Mouse (Mus musculus): Measurements from ENCODE around the gene Hsd17b11.
A peak's percentile ranks its signal among the peaks of the same experiment; 100 is the strongest.

The Hsd17b11 gene

DNA sequence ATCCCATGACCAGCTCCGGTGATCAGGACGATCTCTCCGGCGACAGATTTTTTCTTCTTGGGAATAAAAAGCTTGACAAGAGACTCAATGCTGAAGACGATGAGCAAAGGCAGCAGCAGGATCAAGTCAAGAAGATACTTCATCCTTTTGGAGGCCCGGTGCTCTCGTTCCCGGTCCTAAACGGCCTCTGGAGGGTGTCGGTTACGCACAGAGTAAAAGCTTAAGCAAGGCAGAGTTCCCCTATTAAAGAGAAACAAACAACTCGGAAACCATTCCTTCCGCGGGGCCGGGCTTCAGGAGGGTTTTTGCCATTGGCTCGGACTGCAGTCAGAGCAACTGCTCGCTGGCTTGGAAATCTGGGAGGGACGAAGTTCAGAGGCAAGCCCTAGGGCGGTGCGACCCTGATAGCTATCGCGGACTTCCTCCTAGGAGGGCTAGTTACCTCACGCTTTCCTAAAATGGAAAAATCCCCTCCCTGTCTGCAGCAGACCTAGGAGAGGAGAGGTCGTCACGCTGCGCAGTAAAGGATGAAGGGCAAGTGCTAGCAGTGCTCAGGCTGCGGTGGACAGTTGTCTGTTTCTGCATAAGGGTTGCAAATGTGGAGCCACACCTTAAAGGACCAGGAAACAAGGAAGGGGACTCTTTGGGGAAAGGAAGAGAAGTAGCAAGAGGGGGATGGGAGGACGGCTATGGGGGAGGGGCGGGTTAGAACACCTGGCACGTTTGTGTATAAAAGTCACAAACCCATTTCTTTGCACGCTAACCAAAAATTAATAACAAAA is at the start of gene Hsd17b11:
Gene Hsd17b11 (minus strand): TSS at position 323 of the 782 bp plus-strand sequence.
- peak; percentile 80 for DNase-seq (ENCODE audit: low read depth, low spot score)

DNA sequence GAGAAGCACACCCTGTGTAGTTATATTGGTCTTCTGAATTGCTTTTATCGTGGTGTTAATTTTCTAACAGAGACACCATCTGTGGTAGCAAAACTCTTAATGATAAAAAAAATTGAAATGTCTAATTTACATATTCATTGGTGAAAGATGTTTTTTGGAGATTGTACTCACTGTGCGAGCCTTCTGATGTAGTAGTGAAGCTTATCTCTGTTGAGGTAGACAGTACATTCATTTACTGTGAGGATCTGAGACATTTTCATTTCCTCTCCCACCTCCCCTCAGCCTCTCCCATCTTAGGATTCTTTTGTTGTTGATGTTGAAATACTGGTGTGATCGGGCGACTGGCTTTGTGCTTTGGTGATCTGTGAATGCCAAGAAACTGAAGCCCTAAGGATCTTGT is 49.3 kb upstream of the Hsd17b11 start:
- no peak for DNase-seq (ENCODE audit: low read depth, low spot score)

DNA sequence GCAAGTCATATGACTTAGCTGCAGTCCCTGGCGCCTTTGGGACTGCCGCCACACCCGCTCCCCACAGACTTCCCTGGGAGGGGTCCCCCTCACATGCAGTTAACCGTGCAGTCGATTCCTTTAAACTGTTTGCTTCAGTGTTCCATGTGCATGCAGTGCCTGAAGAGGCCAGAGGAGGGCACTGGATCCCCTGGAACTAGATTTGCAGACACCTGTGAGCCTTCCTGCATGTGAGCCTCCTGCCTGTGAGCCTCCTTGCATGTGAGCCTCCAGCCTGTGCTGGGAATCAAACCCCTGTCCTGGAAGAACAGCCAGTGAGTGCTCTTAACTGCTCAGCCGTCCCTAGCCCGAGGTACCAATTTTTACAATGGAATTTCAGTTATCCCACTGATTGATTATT is 47.0 kb upstream of the Hsd17b11 start:
- DNase-seq (ENCODE audit: low read depth, low spot score), result no peak

DNA sequence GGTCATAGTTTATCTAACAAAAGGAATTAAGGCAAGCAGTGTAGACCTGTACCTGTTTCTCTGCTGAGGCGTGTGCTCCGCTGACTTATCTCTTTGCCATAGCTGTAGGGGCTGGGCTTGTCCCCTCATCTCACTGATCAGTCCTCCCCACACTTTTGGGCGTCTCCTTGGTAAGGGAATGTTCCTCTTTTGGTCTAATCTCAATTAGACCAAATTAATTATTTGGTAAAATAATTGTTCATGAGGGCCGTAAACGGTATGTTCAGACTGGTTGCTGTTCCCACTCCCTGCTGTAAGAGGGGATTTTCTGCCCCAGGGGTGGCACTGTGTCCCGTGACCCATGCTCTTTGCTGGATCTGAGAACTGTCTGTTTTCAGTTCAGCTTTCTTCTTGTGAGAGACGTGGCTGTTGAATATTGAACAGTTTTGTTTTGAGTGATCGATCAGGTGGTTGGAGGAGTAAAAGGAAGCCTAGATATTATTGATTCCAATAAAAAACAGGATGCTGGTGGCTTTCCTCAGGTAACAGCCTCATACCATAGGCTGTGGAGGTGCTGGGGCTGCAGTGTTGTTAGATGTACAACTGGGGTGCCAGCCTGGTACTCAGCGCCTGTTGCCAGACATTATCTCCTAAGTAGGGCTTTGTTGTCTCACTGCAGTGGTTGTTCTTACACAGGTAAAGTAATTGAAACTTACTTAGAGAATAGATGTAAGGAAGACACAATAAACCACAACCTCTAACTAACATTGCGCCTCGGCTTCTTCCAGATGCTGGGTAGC is 41.2 kb upstream of the Hsd17b11 start:
- no peak for DNase-seq (ENCODE audit: low read depth, low spot score)

DNA sequence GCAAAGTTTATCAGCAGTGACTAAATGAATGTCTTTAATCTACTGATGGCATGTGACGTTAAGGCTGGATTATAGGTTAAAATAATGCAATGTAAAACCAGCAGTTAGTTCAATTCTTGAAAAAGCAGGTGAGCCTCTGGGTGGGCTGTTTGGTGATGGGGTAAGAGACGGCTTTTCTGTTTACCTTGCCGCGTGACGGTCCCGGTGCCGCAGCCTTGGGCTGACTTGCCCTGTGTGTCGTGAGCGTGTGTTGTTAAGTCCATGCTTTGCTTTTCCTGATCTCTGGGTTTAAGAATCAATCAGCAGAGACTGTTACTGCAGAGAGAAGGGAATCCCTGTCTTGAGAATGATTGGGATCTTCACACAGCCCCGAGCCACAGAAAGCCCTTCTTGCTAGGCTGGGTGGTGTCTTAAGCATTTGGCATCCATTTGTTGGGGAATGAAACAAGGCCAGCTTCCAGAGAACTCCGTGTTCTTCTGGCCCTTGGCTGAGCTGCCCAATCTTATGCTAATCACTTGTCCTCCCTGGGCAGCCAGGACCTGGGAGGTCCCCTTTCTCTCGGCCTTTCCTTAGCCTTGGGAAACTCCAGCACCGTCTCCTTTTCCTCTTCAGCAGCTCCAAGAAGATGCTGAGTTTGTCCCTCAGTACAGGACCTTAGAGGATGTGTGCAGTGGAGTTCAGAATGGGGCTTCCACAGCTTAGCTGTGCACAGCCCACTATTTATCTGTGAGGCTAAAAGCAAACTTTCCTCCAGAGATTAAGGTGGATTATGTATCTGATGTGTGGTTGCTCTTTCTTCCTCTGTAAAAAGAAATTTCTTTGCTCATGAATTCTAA is 40.4 kb upstream of the Hsd17b11 start:
- DNase-seq (ENCODE audit: low read depth, low spot score), result no peak

DNA sequence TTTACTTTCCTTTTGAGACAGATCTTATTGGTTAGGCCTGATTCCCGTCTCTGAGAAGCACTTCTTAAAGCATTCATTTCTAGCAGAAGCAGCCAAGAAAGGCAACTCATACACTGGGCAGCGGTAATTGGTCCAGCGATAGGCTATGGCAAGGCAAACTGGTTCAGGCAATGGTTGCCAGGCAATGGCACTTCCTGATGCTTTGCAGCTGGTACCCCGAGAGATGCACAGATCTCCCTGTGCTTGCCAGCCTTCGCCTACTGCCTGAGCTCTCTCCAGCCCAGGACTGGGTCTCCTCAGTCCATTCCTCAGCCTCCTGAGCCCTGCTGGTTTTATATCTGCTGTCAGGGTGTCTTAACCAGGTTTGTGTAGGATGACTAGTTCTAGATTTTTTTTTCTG is 38.7 kb upstream of the Hsd17b11 start:
- no peak for DNase-seq (ENCODE audit: low read depth, low spot score)

DNA sequence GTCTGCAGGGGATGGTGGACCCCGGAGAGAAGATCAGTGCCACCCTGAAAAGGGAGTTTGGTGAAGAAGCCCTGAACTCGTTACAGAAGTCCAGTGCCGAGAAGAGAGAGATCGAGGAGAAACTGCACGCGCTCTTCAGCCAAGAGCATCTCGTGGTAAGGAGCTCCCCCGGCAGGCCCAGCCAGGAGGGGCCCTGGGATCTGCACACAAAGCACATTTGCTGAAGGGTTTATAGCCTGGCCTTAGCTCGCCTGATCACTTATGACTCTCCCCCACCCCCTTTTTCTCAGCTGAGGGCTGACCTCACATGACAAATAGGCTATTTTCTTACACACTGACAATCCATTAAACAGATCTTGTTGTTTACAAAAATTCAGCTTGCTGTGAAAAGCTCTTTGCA is 37.9 kb upstream of the Hsd17b11 start:
- DNase-seq (ENCODE audit: low read depth, low spot score), result no peak

DNA sequence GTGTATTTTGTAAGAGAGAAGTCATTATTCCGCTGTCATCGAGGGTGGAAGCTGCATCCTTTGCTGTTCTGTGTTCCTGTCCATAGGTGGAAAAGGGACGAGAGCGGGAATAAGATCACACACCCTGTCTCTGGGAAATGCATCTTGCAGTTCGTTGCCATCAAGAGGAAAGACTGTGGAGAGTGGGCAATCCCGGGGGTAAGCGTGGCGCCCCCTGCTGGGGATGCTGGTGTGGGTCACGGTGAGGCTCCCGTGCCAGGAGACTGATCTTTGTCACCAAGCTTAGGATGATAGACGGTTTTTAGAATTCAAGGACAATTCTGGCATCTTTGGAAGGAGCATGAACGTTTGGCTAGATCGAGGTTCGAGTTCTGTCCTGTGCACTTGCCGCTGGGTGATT is 36.3 kb upstream of the Hsd17b11 start:
- no peak for DNase-seq (ENCODE audit: low read depth, low spot score)

DNA sequence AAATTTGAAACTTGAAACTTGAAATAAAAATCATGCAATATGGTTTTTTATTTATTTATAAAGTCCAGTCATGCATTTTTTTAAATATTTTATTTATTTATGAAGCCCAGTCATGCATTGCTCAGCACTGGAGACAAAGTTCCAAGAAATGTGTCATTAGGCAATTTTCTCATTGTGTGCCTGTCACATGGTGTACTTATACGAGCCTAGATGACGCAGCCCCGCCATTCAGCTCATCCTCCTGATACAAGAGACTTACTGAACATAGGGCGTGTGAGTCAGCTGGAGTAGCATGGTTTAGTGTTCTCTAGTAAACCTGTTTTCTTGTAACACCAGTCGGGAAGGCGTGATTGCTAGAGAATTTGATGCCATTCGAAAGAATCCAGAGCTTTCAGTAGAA is 34.6 kb upstream of the Hsd17b11 start:
- DNase-seq (ENCODE audit: low read depth, low spot score), result peak; percentile 95

DNA sequence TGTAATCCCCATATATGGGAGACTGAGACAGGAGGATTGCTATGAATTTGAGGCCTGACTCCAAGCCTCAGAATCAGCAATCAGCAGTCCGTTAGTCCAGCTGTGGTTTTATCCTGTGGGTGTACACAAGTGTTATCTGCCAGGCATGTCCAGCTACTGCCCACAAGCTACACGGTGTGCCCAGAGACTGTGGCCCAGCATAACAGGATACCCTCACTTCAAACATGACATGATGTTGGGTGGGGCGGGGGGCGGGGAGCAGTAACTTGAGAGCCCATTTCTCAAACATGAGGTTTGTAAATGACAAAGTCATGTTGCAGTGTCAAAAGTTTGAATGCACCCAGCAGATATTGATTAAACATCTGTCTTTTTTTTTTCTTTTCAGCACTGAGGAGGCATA is 34.1 kb upstream of the Hsd17b11 start:
- DNase-seq (ENCODE audit: low read depth, low spot score), result peak; percentile 80

DNA sequence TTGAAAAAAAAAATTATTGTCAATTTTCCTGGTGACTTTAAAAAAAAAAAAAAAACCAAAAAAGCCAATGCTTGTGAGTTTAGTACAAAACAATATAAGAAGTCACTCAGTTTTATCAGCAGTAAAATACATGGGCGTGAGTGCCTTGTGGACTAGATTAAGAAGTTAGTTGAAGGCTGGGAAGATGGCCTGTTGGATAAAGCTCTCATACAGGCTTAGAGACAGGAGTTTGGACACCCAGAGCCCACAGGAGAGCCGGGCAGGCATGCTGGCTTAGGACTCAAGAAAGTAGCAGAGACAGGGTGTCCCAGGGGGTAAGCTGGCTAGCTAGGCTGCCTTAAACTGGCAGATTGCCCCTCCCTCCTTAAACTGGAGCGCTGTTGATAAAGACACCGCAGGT is 33.2 kb upstream of the Hsd17b11 start:
- no peak for DNase-seq (ENCODE audit: low read depth, low spot score)

DNA sequence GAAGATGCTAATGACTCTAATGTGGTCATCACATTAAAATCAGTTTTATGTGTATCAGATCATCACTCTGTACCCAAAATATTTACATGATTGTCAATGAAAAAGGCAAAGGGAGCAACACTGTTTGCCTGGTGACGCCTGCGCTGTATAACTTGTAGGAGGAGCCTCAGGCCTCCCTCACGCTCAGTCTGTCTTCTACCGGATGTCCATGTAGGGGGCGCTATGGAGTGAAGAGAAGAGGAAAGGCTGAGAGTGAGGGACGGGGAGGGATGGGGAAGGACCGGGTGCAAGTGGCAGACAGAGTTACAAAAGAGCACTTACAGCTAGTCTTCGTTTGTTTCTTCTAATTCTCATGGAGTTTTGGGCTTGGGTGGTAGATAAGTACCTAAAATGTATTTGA is 31.2 kb upstream of the Hsd17b11 start:
- peak; percentile 50 for DNase-seq (ENCODE audit: low read depth, low spot score)

DNA sequence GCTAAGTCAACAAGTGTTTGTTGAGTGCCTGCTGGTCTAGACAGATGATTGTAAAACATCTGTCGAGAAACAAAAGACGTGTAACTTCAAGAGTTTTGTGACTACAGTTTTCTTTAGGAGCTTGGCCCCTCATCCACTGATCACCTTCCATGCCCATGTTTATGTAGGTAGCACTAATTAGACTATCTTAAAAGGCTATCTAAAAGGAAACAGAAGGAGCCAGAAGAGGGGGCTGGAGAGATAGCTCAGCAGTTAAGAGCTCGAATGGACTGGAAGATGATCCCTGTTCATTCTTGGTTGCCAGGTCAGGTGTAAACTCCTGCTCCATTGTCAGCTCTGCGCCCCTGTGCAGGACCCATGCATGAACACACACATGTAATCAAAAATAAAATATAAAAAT is 26.4 kb upstream of the Hsd17b11 start:
- DNase-seq (ENCODE audit: low read depth, low spot score), result peak; percentile 69

DNA sequence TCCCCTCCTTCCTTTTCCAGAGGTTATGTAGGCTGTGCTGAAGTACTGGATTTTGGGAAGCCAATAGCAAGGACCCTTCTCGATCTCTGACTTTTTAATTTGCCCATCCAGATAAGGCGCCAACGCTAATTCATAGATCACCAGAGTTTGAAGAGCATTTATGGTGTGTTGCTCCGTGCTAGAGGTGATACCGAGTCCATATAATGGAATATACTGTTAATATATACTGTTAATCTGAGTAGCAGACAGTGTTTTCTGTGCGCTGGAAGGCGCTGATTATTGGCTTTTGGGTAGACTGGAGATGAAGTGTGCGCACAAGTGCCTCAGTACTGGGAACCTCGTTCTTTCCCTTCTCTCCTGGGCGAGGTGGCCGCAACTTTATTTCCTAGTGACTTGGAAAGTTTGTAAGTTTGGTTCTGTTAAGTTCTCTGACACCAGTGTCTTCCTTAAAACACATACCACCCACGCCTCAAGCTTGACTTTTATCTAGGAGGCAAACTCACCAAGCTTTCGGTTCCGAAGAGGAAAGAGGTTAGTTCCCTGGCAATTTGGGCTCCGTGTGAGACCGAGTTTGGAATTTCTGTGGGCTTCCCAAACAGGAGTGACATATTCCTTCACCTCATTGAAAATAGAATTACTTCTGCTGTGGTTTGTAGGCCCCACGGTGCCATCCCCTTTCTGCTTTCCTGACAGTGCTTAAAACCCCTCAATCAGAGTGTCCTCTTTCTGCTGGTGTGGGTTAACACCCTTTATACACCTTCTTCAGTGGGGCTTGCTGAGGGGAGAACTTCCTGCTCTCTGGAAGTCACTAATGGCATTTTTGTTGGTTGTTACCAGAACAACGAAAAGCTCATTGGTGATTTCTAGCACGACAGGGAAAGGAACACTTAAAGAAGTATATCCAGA is 25.7 kb upstream of the Hsd17b11 start:
- peak; percentile 44 for DNase-seq (ENCODE audit: low read depth, low spot score)

DNA sequence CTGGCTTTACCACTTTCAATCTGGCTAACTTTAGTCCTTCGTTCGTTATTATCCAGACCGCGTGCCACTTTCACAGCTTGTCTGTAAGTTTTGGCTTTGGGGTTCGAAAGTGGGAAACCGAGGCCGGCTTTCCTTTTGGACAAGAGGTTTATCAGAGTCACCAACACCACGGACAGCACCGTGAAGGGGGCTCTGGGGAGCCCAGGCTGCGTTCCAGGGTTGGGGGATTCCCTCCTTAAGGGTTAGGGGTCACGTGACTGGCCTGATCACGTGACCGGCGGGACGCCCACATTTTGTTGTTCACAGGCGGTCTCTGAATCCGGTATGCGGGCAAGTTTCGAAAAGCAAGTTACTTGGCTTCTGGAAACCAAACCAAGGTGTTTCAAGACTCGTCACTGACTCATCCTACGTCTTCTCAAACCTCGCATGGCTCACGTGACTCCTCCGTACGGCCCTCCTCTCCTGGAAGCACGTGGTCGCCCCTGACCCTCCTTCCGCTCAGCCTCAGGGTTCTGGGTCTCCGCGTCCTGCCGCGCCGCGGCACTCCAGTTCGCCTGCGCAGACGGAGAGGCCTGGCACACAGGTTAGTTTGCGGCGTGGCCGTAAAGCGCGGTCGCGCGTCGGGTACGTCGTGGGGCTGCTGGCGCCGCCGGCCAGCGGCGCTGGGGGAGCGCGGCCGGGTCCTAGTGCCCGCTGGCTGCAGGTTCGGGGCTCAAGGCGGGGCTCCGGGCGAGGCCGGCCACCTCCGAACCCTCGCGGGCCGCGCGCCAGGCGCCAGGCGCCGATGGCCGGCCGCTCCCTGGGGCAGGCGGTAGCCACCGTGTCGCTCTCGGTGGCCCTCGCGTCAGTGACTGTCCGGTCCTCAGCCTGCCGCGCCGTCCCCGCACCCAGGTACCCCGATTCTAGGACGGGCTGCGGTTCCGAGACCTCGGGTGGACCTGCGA is 24.8 kb upstream of the Hsd17b11 start, which contains the start of gene Nudt9:
Gene Nudt9 (plus strand): TSS at position 51 of the 944 bp plus-strand sequence.
- peak; percentile 97 for DNase-seq (ENCODE audit: low read depth, low spot score)

DNA sequence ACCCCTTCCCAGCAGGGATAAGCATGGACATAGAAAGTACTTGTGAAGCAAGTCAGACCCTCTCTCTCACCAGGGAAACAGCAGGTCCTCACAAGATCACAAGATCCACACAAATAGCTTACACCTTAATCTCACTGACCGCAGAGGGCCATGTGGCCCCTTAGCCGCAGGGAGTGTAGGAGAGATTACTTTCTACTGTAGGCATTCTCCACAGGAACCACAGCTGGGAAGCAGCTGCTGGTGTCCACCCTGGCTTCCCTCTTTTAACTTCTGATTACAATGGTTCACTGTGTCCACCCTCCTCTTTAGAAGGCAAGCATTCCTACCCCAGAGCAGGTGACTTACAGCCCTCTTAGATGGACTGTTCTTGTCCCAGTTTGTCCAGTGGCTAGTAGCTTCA is 22.0 kb upstream of the Hsd17b11 start:
- DNase-seq (ENCODE audit: low read depth, low spot score), result no peak

DNA sequence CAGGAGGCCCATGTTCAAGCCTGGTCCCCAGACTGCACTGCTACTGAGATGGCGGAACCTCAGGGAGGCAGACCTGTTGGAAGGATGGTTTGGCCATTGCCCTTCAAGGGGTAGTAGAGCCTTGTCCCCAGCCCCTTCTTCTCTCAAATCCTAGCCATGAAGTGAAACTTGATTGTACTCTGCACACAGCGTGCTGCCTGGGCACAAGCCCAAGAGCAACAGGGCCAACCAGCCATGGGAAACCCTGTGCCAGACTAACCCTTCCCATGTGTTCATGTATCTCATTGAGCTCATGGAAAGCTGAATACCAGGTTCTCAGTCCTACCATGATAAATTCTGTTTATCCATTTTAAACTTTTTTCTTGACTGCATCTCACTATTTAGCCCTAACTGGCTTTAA is 21.2 kb upstream of the Hsd17b11 start:
- no peak for DNase-seq (ENCODE audit: low read depth, low spot score)

DNA sequence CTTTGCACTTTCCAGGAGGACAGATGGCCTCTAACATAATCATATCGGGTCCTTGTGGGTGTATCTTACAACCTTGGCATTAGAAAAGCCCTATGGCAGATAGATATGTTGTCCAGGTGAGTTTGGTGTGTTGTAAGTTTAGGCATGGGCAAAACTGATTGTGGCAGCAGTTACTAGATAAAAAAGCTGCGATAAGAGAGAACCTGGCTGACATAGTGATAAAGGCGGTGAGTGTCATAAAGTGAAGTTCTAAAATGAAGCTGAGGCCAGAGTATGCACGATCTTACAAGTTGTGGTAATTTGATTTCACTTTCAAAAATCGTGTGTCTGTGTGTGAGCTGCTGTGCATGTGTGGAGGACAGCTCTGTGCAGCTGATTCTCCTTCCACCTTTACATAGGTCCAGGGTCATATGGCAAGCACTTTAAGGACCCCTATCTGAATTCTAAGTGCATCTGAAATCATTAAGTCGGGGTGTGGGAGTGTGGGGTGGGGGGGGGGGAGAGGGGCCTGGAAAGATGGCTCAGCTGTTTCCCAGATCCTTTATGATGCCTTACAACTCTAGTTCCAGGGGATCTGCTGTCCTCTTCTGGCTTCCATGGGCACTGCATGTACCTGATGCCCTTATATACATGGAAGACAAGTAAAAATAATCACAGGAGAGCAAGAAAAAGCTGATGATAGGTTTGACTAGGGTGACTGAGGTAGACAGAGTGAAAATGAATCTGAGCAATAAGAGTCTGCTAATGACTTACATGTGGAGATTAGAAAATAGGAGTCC is 17.6 kb upstream of the Hsd17b11 start:
- peak; percentile 62 for DNase-seq (ENCODE audit: low read depth, low spot score)

DNA sequence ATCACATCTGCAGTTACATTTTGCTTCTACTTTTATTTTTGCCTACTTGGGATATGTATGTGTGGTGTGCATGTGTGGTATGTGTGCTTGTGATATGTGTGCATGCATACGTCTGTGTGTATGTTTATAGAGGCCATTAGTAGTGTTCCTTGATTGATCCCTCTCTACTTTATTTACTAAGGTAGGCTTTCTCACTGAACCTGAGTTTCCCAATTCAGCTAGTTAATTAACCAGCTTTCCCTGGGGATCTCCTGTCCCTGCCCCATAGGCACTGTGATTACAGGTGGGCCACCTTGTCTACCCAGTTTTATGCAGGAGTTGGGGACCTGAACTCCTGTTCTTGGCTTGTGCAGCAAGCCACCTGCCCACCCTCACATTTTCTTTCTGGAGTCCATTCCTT is 15.0 kb upstream of the Hsd17b11 start:
- DNase-seq (ENCODE audit: low read depth, low spot score), result no peak
